Mouse (Mus musculus) testis, adult 2 months (tissue): ENCODE data around the gene Dph7.

Source experiments
- CTCF ChIP-seq: fragments of 200-500 bp; IDR thresholded peaks from 2 replicates; pipeline ENCODE4 v1.5.1; 2012; ENCODE audit warnings: low read depth, mild to moderate bottlenecking, inconsistent platforms, low read length, moderate library complexity; ENCODE audit not compliant: control insufficient read depth, insufficient read depth, insufficient replicate concordance
- POLR2A ChIP-seq: fragments of 200-500 bp; IDR thresholded peaks from 2 replicates; pipeline ENCODE4 v1.6.1; 2012; ENCODE audit warnings: low read depth, mild to moderate bottlenecking, inconsistent platforms, low read length, moderate library complexity; ENCODE audit not compliant: control insufficient read depth

- TF ChIP-seq POLR2A = no peak
- TF ChIP-seq CTCF = no peak
These were observed 42.4 kb upstream of the Dph7 start for GRCm38 (mm10) chr2:24919839-24920175.
